Mouse (Mus musculus) megakaryocyte progenitor cell, adult 5-6 weeks (primary cell): ENCODE measurements around the gene Lin54. TPM values are rescaled to one million over a fixed set of nuclear protein-coding genes. Genes with fewer than 3 reads are reported as not detected.
"Not testable (repeated sequence)": the region's sequence is repeated elsewhere in the genome, so short reads cannot be mapped to it uniquely, and the experiment has no call there.

Experiments
- ATAC-seq: replicated peaks from 2 replicates; pipeline ENCODE4 v1.8.0; 2016; ENCODE audit warnings: mild to moderate bottlenecking, moderate TSS enrichment, inconsistent platforms; ENCODE audit not compliant: poor library complexity
- total RNA-seq, 2 experiments: library from RNA; stranded (forward) in 1 of 2; stranded (reverse) in 1 of 2; fragments of 157-497, 149-512 nt in 1 of 2; fragments of 200-1000 nt in 1 of 2; gene quantifications; 2 replicates each; pipeline versions ENCODE4 v1.2.3 to v1.2.4; 2015 to 2017

The Lin54 gene
- total RNA-seq, 2 experiments from 2014 or later: 30.1 to 31.1 TPM

- ATAC-seq: not testable (repeated sequence)
Measured at GRCm38 (mm10) chr5:100425823-100426222, 74.6 kb downstream of the Lin54 start.

GRCm38 (mm10) chr5:100424252-100424651 lies 76.2 kb downstream of the Lin54 start:
- ATAC-seq: no peak

- ATAC-seq: no peak
Measured at GRCm38 (mm10) chr5:100423626-100424025, 76.8 kb downstream of the Lin54 start.

GRCm38 (mm10) chr5:100418861-100419260 lies 81.6 kb downstream of the Lin54 start:
- ATAC-seq: no peak

- no peak for ATAC-seq
Measured at GRCm38 (mm10) chr5:100418077-100418476, 82.4 kb downstream of the Lin54 start.

- peak; percentile 94 for ATAC-seq
Measured at GRCm38 (mm10) chr5:100415761-100416590, 84.5 kb downstream of the Lin54 start, which contains the start of gene Sec31a. Gene Sec31a (minus strand): TSS chr5:100416234.

- no peak for ATAC-seq
Measured at GRCm38 (mm10) chr5:100414474-100415196, 85.8 kb downstream of the Lin54 start.

GRCm38 (mm10) chr5:100412886-100413285 lies 87.6 kb downstream of the Lin54 start:
- ATAC-seq: no peak

GRCm38 (mm10) chr5:100410281-100410680 lies 90.2 kb downstream of the Lin54 start:
- no peak for ATAC-seq

GRCm38 (mm10) chr5:100408485-100408884 lies 92.0 kb downstream of the Lin54 start:
- ATAC-seq: no peak

GRCm38 (mm10) chr5:100396753-100397152 lies 103.7 kb downstream of the Lin54 start:
- ATAC-seq: no peak

- peak; percentile 64 for ATAC-seq
Measured at GRCm38 (mm10) chr5:100393681-100394080, 106.8 kb downstream of the Lin54 start.

- no peak for ATAC-seq
Measured at GRCm38 (mm10) chr5:100392436-100392955, 107.9 kb downstream of the Lin54 start.

Other genes starting within 250 kb of the Lin54 start
- 158 and 166 TPM in 2 replicates for gene Sec31a, start 84.4 kb downstream of the Lin54 start, total RNA-seq (2015)
- gene Sec31a, start 84.4 kb downstream of the Lin54 start, total RNA-seq (2017): 125 and 137 TPM in 2 replicates
- gene Cops4, start 17.7 kb upstream of the Lin54 start, total RNA-seq (2015): 87.1 and 98.6 TPM in 2 replicates
- gene Cops4, start 17.7 kb upstream of the Lin54 start, total RNA-seq (2017): 137 and 159 TPM in 2 replicates
- gene Plac8, start 71.6 kb upstream of the Lin54 start, total RNA-seq (2015): 4,454 and 4,759 TPM in 2 replicates
- gene Plac8, start 71.6 kb upstream of the Lin54 start, total RNA-seq (2017): 3,425 and 3,832 TPM in 2 replicates
- 41.9 and 51.4 TPM in 2 replicates for gene Coq2, start 174.5 kb upstream of the Lin54 start, total RNA-seq (2015)
- 41.3 and 42.0 TPM in 2 replicates for gene Coq2, start 174.5 kb upstream of the Lin54 start, total RNA-seq (2017)
- 20.9 and 26.2 TPM in 2 replicates for gene Hpse, start 219.1 kb upstream of the Lin54 start, total RNA-seq (2015)
- gene Hpse, start 219.1 kb upstream of the Lin54 start, total RNA-seq (2017): 24.9 and 25.6 TPM in 2 replicates